Mouse (Mus musculus): Measurements from ENCODE around the gene Ptgr1.

- TF ChIP-seq GATA1 (IDR thresholded peaks at IDR 0.05; ENCODE audit: low read length) (no peak), TAL1 (IDR thresholded peaks at IDR 0.05; ENCODE audit: low read length) (no peak)
Measured at GRCm38 (mm10) chr4:59007016-59007415, 20.1 kb upstream of the Ptgr1 start.
